Mouse (Mus musculus): ENCODE measurements around the gene Coa4. TPM values are rescaled to one million over a fixed set of nuclear protein-coding genes. Genes with fewer than 3 reads are reported as not detected.
A peak's percentile ranks its signal among the peaks of the same experiment; 100 is the strongest.

Gene Coa4
- polyA plus RNA-seq, 3 experiments from 2014 or later: 20.9 to 26.5 (median 23.5) TPM

GRCm38 (mm10) chr7:100504740-100505487 is 32.0 kb upstream of the Coa4 start:
- no peak for ATAC-seq

DNA sequence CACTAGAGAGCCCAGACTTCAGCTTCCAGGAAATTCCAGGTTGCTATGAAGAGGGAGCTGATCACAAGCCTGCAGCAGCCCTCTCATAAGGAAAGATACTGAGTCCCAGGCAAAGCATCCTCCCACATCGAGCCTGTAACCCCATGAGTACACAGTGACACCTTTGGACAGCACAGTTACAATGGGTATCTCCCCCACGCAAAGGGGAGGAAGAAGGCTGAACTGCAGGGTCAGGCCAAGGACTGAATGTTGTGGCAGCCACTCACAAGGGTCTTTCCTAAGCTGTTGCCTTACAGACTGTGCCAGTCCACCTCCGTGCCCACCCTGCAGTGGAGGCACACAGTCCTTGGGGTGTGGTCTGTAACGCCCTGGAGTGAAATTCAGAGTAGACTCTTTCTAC is 30.4 kb upstream of the Coa4 start:
- ATAC-seq: no peak

DNA sequence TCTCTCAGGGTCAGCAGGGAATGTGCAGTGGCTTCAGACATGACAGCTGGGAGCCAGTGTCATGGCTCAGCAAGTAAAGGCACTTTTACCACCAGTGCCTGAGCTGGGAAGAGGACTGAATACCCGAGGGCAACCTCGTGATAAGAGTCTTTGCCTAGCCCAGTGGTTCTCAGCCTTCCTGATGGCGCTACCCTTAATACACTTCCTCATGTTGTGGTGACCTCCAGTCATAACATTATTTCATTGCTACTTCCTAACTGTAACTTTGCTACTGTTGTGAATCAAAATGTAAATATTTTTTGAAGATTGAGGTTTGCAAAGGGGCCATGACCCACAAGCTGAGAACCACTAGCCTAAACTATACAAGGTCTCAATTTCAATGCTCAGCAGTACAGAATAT is 28.2 kb upstream of the Coa4 start:
- ATAC-seq: no peak

DNA sequence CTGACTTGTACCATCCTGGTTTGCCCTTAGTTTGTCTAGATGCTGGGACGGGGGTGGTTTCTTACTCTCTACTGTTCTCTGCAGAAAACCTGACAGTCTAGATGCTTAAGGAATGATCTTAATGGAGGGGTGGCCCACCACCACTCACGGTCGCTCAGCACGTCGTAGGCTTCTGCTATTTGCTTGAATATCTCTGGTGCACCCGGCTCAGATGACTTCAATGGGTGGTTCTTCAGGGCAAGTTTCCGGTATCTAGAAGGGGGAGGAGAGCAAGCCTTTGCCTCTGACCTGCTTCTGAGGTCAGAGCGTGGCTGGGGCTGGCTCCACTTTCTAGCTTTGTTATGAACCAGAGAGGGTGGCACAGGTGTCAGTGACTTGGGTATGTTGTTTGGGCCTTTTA is 25.3 kb upstream of the Coa4 start:
- peak; percentile 78 for ATAC-seq

DNA sequence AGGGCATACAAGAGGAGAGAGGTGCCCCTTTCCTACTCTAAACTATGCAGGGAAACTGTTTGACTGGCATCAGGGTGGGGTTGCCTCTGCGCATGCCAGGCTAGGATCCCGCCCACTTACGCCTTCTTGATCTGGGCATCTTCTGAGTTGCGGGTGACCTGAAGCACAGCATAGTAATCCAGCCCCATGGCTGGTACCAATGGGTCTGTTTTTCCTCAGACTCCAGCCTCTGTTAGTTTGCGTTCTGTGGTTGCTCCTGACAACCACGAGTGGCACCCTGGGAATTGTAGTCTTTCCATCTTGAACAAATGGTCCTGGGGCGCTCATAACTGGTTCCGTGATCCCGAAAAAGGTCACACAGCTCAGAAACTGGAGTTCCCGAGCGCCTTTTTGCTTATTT is 22.3 kb upstream of the Coa4 start, which contains the start of gene Dnajb13:
Gene Dnajb13, minus strand, starts transcription at position 388 of the 400 bp plus-strand sequence.
- ATAC-seq: no peak

DNA sequence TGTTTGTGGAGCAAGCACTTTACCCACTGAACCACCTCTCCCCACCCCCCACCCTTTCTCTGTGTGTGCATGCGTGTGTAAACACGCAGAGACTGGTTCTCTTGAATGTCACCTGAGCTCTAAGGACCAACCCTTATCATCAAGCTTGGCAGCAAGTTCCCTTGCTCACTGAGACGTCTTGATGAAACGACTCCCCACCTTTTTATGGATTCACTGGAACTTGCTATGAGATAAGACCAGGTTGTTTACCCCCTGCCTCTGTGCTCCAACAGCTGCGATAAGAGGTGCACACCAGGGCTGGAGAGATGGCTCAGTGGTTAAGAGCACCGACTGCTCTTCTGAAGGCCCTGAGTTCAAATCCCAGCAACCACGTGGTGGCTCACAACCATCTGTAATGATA is 16.7 kb upstream of the Coa4 start:
- ATAC-seq: no peak

- peak; percentile 69 for ATAC-seq
These were observed 16.1 kb upstream of the Coa4 start for GRCm38 (mm10) chr7:100520663-100521285.

DNA sequence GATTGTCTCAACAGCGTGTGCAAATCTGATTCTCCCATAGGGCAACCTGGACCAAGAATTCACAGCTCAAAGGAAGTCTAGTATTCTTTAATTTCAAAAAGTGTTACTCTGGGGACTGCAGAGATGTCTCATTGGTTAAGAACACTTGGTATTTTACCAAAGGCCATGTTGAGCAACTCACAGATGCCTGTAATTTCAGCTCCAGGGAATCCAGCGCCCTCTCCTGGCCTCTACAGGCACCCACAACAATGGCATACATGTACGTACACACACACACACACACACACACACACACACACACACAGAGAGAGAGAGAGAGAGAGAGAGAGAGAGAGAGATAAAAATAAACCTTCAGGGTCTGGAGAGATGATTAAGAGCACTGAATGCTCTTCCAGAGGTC is 14.6 kb upstream of the Coa4 start:
- ATAC-seq: no peak

DNA sequence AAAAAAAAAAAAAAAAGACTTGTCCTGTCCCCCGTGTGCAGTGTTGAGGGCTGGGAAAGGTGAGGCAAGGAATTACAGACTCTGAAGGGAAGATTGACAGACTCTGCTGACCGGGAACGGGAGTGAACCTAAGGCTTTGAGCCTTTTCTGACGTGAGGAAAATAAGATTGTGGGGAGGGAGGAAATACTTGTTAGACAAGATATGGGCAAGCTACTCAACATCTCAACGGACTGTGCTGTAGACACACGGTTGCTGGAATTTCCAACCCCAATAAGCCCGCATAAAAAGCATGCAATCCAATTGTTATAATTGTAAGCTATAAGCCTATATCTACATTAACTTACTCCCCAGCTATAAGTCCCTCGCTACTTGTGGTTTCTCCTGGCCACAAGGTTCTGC is 12.2 kb upstream of the Coa4 start:
- no peak for ATAC-seq

- ATAC-seq: no peak
These were observed 6.1 kb upstream of the Coa4 start for GRCm38 (mm10) chr7:100530766-100531165.

GRCm38 (mm10) chr7:100533503-100533902 is 3.4 kb upstream of the Coa4 start:
- no peak for ATAC-seq

GRCm38 (mm10) chr7:100534216-100534615 is 2.7 kb upstream of the Coa4 start:
- ATAC-seq: no peak

DNA sequence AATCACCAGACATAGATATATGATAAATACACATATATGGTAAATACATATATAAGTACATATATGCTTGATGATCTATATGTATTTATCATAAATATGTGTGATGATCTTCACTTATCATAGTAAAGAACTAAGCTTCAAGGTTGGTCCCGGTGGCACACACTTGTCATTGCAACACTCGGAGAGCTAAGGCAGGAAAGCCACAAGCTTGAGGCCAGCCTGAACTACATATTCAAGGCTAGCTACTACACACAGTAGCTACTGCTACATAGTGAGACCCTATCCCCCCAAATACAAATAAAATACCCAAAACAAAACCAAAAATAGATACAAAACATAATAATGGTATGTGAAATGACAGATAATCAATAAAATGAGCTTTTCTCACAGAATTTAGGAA is 1.0 kb upstream of the Coa4 start:
- ATAC-seq: no peak

GRCm38 (mm10) chr7:100537519-100537902 is 640 bp downstream of the Coa4 start:
- ATAC-seq: no peak

DNA sequence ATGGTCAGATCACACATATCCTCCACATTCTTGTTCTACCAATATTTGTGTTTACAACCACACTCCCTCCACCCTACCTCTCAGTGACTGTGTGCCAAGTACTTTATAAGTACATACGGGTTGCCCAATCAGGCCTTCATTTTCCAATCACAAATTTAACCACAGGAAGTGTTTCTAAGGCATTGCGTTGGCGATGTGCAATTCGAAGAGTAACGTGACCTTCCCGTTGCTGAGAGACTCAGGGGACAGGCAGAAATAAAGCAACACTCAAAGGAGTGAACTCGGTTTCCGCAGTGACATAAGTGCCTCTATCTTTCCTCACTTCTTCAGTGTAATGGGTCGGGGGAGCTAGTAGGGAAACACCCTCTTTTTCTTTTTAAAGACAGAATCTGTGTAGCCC is 2.6 kb downstream of the Coa4 start:
- ATAC-seq: no peak

GRCm38 (mm10) chr7:100544437-100544836 is 7.6 kb downstream of the Coa4 start:
- no peak for ATAC-seq

- ATAC-seq: no peak
These were observed 10.8 kb downstream of the Coa4 start for GRCm38 (mm10) chr7:100547631-100548030.

- no peak for ATAC-seq
These were observed 12.9 kb downstream of the Coa4 start for GRCm38 (mm10) chr7:100549796-100550195.

DNA sequence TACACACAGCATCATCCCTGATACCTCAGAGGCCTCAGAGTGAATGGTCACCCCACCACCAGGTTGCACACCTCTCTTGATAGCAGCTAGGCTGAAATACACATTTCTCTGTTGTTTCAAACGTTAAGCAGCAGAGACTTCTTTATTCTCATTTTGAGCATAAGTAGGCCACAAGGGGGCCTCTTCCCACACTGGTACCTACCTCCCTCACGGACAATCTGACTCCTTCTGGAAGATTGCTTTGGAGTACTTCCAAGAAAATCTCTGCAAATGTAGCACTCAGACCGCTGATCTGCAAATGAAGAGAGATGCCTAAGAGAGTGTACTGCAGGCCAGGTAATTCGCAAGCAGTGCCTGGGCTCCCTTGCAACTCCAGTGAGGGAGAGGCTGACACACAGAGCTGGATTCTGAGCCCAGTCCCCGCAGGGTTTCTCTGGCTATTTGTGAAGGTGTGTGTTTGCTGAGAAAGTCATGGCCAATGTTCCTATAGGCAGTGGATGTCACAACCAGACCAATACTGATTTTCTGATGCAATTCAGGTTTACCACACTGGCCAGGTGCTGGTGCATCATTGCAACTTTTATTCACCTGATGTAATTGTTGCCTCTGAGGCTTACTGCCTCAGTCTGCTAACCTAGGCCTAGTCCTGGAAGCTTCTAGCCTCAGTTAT is 13.6 kb downstream of the Coa4 start:
- ATAC-seq: no peak

GRCm38 (mm10) chr7:100554939-100555338 is 18.1 kb downstream of the Coa4 start:
- ATAC-seq: no peak

DNA sequence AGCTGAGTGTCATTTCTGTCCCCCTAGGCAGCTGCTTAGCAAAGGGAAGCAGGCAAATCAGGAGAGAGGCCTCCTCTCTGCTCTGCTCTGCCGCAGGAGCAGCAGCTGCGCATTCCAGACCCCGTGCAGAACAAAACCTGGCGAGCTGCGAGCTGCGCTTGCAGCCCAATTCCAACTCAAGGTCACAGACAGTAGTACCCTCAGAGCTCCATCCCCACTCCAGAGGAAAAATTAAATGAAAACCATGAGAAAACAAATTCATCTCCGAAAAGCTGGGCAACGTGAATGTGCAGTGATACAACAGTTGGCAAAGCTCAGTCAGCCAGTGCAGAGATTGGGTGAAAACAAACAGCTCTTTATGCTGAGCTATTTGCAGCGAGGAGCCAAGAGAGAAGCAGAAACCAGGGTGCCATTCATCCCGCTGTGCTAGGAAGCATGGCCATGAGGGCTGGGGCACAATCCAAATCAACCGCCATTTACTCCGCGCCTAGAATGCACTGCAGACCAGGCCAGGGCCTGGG is 18.6 kb downstream of the Coa4 start:
- ATAC-seq: no peak

GRCm38 (mm10) chr7:100557241-100557640 is 20.4 kb downstream of the Coa4 start:
- no peak for ATAC-seq

DNA sequence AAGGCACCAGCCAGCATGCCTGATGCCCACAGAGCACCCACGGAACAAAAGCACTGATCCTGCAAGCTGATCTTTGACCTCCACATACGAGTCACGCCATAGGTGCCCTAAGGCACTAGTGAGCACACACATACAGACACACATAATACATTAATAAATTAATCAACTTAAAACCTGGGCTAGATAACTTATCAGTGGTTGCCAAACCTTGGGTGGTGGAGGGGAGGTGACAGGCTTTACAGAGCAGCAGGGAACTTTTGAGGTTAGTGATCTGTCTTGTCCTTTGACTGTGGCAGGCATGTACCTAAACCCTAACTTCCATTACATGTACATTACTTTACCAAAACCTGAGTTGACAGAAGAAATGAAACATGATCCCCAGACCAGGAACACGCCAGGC is 22.5 kb downstream of the Coa4 start:
- ATAC-seq: no peak
